Mouse (Mus musculus) megakaryocyte, embryonic 14.5 days (primary cell): Measurements from ENCODE around the gene Fmo4. TPM values are rescaled to one million over a fixed set of nuclear protein-coding genes. Genes with fewer than 3 reads are reported as not detected.

ENCODE experiments used
- H3K27me3 ChIP-seq: replicated peaks from 2 replicates; pipeline ENCODE3; 2012; ENCODE audit warnings: inconsistent platforms
- H3K36me3 ChIP-seq: replicated peaks from 2 replicates; pipeline ENCODE3; 2012; ENCODE audit warnings: low read length, inconsistent platforms, mixed read lengths
- H3K4me1 ChIP-seq: 2 replicates; pipeline ENCODE4 v1.6.1; 2012; ENCODE audit warnings: inconsistent platforms
- H3K4me3 ChIP-seq: replicated peaks from 2 replicates; pipeline ENCODE3; 2012; ENCODE audit warnings: moderate library complexity, mild to moderate bottlenecking, inconsistent platforms
- H3K9me3 ChIP-seq: 2 replicates; pipeline ENCODE4 v1.6.1; 2012; ENCODE audit warnings: inconsistent platforms
- FLI1 ChIP-seq: IDR thresholded peaks from 2 replicates; pipeline ENCODE4 v1.6.1; 2012; ENCODE audit warnings: low read length, inconsistent platforms, mixed read lengths
- GATA1 ChIP-seq: IDR thresholded peaks from 3 replicates; pipeline ENCODE4 v1.6.1; 2012; ENCODE audit warnings: mixed read lengths, low read length, inconsistent platforms, borderline replicate concordance
- polyA plus RNA-seq: library from polyadenylated mRNA; stranded (reverse); fragments of >175 nt; gene quantifications from 2 replicates; pipeline ENCODE4 v1.2.3, GENCODE M21; 2012; ENCODE audit warnings: low replicate concordance; ENCODE audit not compliant: insufficient read depth

Fmo4 gene
- polyA plus RNA-seq, 1 experiment, result not detected

- no peak overlapping the region for H3K4me3 ChIP-seq
- TF ChIP-seq FLI1, result no peak
- no peak for TF ChIP-seq GATA1
- H3K36me3 ChIP-seq, result no peaks in the 10 kb centered on the region
- no peaks in the 10 kb centered on the region for H3K9me3 ChIP-seq
- peaks cover 4% of the 10 kb centered on the region for H3K4me1 ChIP-seq
- H3K27me3 ChIP-seq, result peaks cover 2% of the 10 kb centered on the region
Measured at GRCm38 (mm10) chr1:162749607-162750006, 64.2 kb downstream of the Fmo4 start.

- TF ChIP-seq FLI1, result no peak
- no peak for TF ChIP-seq GATA1
- H3K9me3 ChIP-seq, result peaks cover 3% of the 10 kb centered on the region
- peaks cover 4% of the 10 kb centered on the region for H3K27me3 ChIP-seq
- no peaks in the 10 kb centered on the region for H3K36me3 ChIP-seq
- no peak overlapping the region for H3K4me3 ChIP-seq
- peaks cover 4% of the 10 kb centered on the region for H3K4me1 ChIP-seq
Measured at GRCm38 (mm10) chr1:162748761-162749160, 65.0 kb downstream of the Fmo4 start.

Other genes starting within 250 kb of the Fmo4 start
- gene Vamp4, start 243.5 kb downstream of the Fmo4 start, polyA plus RNA-seq, result 1.2 and 5.4 TPM in 2 replicates
- gene Myoc, start 174.8 kb downstream of the Fmo4 start, polyA plus RNA-seq, result not detected in 2 replicates
- not detected in 2 replicates for gene Myocos, start 155.8 kb downstream of the Fmo4 start, polyA plus RNA-seq
- gene Prrc2c, start 73.4 kb downstream of the Fmo4 start, polyA plus RNA-seq, result 4.8 and 10.4 TPM in 2 replicates
- not detected in 2 replicates for gene Fmo1, start 52.6 kb upstream of the Fmo4 start, polyA plus RNA-seq
- gene Fmo2, start 84.8 kb upstream of the Fmo4 start, polyA plus RNA-seq, result not detected in 2 replicates
- not detected in 2 replicates for gene Fmo6, start 123.5 kb upstream of the Fmo4 start, polyA plus RNA-seq
- gene Fmo3, start 170.6 kb upstream of the Fmo4 start, polyA plus RNA-seq, result not detected in 2 replicates